Mouse (Mus musculus) heart, postnatal 0 days (tissue): ENCODE measurements at regions not wholly inside any gene's neighbourhood (a gene's known extent, or its start where the extent isn't known, plus 50 kb on each side); places are given as distances from the start of the nearest gene placed in this dataset.

ENCODE experiments used
- CTCF ChIP-seq: IDR thresholded peaks from 2 replicates; pipeline ENCODE4 v1.5.1; 2016; ENCODE audit warnings: antibody characterized with exemption, control low read depth, low read depth
- EP300 ChIP-seq: IDR thresholded peaks from 2 replicates; pipeline ENCODE4 v1.6.1; 2016; ENCODE audit warnings: antibody characterized with exemption, low read depth

DNA sequence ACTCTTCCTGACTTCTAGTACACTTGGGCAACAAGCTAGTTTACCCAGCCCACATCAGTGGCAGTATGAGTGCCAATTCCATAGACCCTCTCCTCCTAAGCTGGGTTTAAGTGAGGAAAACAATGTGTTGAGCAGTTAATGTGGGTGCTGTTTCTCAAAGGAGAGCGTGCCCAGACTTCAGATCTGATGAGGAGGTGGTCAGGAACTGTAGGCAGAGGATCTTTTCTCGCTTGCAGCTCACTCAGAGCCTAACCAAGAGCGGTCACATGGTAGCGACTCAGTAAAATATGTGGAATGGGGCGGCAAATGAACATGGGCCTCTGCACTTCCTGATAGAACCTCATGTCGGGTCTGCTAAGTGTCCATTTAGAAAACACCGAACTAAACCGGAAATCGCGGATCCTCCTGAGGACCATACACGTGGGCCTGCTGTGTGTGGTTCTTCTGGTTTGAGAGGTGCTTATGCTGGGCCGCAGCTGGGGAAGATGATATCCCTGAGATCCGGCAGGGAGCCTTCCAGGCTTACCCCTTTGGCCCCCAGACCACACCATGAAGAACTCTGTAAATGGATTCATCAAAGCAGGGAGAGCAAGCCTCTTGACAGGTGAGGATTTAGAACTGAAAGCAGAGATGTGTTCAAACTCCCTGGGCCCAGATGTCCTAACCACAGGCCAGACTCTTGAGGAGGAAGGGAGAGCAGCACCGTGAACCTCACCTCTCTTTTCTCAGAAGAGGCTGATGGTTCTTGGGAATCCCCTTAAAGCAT is 153.1 kb downstream of the Zfp36l1 start:
- no peak for TF ChIP-seq EP300
- no peak for TF ChIP-seq CTCF
